Mouse (Mus musculus): ENCODE data around the gene Cars2. TPM values are rescaled to one million over a fixed set of nuclear protein-coding genes. Genes with fewer than 3 reads are reported as not detected.
"Not testable (repeated sequence)": the region's sequence is repeated elsewhere in the genome, so short reads cannot be mapped to it uniquely, and the experiment has no call there.

The Cars2 gene
- total RNA-seq, 2 experiments from 2014 or later = 13.8 to 19.4 TPM

DNA sequence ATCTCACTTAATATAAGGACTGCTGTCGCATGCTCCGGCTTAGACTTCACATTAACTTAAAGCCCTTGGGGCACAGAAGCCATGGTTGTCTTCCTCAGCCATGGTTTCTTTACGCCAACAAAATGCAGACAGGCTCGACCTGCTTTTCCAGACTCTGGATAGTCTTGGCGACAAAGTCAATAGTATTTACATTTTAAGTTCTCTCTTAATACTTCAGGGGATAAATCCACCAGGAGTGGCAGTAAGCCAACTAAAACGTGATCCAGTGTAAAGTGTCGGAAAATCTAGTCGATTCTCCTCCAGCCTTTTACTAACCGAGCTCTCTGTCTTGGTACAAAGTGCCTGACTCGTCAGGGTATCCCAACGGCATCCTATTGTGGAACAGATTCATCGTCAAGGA is 52.3 kb downstream of the Cars2 start:
- H3K4me3 ChIP-seq = peak overlapping the region; percentile 93
- DNase-seq = no peak
- no peak overlapping the region for H3K27ac ChIP-seq
- no peak for TF ChIP-seq CTCF (IDR thresholded peaks at IDR 0.05)
- intact Hi-C loops (cut with DNase I) = loop anchor here (5.0 kb wide), 1 partner anchor 204 kb away; the partner anchor contains the start of gene 1700016D06Rik

DNA sequence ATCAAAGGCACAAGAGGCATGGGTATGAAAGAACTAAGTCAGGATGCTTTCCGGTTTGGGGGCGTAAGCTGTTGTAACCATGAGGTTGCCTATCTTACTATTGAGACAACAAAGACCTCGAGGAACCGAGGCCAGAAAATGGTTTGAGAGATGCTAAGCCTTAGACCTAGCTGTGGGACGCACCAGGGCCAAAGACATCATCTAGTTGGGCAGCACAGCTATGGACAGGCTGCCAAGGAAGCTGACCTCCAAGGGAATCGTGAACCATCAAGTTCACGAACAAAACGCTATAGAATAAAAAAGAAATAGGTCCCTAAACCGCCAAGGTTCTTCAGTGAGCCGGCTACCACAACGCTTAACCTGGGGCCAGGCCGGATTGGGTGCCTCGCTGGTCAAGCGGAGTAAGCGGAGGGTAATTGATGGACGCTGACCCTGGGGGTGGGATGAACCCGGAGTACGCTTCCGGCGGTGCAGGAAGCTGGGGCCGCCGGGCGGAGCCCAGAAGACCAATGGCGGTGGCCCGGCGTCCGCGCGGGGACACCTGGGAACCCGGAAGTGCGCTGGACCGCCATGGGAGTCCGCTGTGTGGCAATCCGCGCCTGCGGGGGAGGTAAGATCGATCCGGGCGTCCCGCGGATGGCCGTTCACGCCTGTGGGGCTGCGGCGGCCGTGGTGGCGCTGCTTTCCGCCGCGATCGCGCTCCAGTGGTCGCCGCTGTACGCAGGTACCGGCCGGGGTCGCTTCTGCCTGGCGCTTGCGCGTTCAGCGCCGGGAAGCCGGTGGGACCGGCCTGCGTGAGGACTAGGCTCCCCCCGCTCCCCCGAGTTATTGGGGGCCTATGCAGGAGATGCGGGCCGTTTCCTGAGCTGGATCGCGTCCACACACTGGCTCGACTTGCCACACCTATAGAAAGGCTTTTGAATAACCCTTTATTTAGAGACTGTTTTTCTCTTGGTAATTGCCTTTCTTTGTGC is 53.3 kb downstream of the Cars2 start, which contains the start of gene Naxd:
Gene Naxd (plus strand): TSS at position 490 of the 974 bp plus-strand sequence.
- intact Hi-C loops (cut with DNase I) = loop anchor here (5.0 kb wide), 1 partner anchor 205 kb away; the partner anchor contains the start of gene 1700016D06Rik
- H3K4me3 ChIP-seq = peak within 1 kb of the TSS; percentile 93
- H3K27ac ChIP-seq = peak within 1 kb of the TSS; percentile 93
- peak; percentile 96 for DNase-seq
- TF ChIP-seq CTCF (IDR thresholded peaks at IDR 0.05) = no peak

DNA sequence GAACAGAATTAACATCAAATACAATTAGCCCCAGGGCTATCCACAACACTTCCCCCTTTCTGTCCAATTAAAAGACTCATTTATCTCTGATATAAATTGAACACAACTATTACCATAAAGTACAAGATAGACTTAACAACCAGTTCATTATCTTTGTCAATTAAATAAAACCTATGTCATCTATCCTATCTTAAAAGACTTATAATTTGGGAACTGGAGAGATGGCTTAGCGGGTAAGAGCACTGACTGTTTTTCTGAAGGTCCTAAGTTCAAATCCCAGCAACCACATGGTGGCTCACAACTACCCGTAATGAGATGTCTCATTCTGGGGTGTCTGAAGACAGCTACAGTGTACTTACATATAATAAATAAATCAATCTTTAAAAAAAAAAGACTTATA is 58.2 kb downstream of the Cars2 start:
- H3K4me3 ChIP-seq; intact Hi-C loops (cut with DNase I); H3K27ac ChIP-seq; DNase-seq: not testable (repeated sequence)

DNA sequence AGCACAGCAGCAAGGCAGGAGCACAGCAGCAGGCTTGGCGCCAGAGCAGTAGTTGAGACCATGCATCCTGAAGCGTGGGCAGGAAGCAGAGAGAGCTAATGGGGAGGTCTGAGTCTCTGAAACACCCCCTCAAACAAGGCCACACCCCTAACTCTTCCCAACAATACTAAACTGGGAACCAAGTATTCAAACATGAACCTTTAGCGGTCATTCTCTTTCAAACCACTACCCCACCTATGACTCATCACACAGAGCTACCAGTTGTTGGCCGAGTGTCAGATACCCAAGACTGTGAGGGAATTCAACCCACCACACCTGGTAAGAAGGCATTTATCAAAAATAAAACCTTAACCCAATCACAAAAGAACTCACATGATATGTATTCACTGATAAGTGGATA is 63.4 kb downstream of the Cars2 start:
- no peak overlapping the region for H3K27ac ChIP-seq
- TF ChIP-seq CTCF (IDR thresholded peaks at IDR 0.05) = no peak
- DNase-seq = no peak
- no peak overlapping the region for H3K4me3 ChIP-seq
- intact Hi-C loops (cut with DNase I) = loop anchor here (2.0 to 5.0 kb wide), 3 partner anchors 36 to 240 kb away; no protein-coding TSS in a partner anchor

DNA sequence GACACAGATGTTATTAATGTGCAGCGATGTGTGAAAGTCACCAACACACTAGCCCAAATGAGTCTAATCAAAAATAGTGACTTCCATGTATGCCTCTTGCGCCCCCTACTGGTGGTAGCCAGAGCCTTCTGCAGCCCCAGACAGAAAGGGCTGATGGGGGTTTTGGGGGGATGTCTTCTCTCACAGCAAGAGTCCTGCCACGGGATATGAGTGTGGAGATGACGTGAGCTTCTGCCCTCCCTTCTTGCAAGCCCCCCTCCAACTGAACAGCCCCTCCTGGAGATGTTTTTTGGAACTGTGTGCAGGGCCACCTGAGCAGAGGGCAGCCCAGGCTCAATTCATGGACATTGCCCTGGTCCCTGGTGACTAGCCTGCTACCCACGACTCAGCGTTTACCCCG is 64.4 kb downstream of the Cars2 start:
- Histone ChIP-seq H3K27ac (no peak overlapping the region), H3K4me3 (no peak overlapping the region)
- peak; percentile 75 for DNase-seq
- no peak; the same call in 1 of the 2 replicates for TF ChIP-seq CTCF (IDR thresholded peaks at IDR 0.05)
- intact Hi-C loops (cut with DNase I) = loop anchor here (2.0 to 5.0 kb wide), 3 partner anchors 35 to 239 kb away; no protein-coding TSS in a partner anchor

DNA sequence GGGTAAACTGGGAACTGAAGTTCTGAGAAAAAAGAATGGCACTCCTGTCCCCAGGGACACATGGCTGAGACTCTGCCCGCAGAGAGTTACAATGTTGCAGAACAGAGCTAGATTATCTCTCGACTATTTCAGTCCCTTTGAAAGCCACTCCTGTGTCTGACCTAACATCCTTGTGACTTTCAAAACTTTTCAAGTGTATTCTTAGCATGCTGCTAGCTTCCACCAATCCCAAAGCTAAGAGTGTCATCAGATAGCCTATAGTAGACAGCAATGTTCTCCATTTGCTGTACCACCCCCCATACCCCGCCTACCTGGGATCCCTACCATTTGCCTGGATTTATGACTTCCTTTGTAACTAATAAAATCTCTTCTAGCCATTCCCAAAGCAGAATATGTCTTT is 68.0 kb downstream of the Cars2 start:
- TF ChIP-seq CTCF (IDR thresholded peaks at IDR 0.05) = no peak
- intact Hi-C loops (cut with DNase I) = no loop called here
- DNase-seq = no peak
- no peak overlapping the region for H3K4me3 ChIP-seq
- no peak overlapping the region for H3K27ac ChIP-seq

DNA sequence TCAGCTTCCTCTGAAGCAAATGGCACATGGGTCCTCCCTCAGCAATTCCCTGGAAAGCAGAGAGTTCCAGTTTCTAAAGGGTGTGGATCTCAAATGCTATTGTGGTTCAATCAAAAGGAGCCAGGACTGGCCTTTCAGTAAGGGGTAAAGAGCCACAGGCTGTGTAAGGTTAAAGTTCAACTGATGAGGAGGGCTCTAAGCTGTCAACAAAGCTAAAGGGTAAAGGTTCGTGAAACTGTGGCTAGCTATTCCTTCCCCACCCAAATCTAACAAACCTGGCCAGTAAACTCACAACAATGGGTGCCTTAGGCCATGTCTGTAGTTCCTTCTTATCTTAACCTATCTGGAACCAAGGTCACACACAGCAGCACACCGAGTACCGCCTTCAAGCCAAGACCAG is 68.7 kb downstream of the Cars2 start:
- no peak for DNase-seq
- Histone ChIP-seq H3K27ac (no peak overlapping the region), H3K4me3 (no peak overlapping the region)
- intact Hi-C loops (cut with DNase I) = no loop called here
- TF ChIP-seq CTCF (IDR thresholded peaks at IDR 0.05) = no peak

DNA sequence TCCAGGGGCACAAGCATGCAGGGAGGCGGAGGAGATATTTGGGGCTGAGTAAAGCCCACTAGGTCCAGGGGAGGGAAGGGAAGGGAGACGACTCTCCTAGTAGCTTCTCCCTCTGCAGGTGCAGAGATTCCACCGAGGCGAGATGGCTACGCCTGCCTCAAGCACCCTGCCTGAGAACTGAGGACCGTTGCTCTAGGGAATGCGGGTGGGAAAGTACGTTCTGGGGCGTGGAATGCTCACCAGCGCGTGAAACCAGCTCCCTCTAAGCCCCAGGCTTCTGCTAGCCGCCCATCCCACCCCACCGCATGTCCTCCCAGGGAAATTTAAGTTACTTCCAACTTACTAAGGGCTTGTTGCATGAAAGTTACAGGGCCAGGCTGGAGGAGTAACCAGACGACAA is 71.0 kb downstream of the Cars2 start:
- H3K27ac ChIP-seq = no peak overlapping the region
- no peak for DNase-seq
- TF ChIP-seq CTCF (IDR thresholded peaks at IDR 0.05) = no peak
- no peak overlapping the region for H3K4me3 ChIP-seq
- intact Hi-C loops (cut with DNase I) = no loop called here

DNA sequence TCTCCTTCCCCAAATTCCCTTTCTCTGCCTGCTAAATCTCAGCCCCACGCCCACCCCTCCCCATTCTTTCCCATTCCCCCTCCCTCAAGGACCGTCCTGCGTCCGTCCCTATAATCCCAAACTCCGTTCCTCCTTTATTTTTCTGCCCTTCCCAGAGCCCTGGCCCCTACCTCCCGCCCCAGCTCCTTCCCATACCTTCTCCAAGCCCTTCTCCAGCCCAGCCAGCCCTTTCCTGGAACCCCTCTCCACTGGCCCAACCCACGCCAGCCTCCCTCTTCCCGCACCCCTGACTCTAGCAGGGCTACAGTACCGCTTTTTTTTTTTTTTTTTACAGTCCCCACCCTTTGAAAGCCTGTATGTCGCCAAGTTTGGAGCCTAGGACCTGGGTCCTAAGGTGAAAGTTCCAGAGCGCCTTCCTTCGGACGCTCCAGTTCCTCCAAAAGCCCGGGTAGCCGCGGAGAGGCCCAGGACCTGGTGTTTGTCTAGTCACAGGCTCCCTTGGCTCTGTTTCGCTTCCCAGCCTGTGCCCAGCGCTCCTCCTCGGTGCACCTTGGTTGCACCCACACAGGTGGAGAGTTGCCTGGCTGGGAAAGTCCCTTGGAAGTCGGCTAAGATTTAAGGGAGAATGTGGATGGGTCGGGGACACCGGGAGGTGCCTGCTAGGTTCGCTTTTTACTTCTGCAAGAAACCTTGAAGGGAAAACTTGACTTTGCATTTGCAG is 71.6 kb downstream of the Cars2 start:
- no peak overlapping the region for H3K27ac ChIP-seq
- TF ChIP-seq CTCF (IDR thresholded peaks at IDR 0.05) = no peak
- H3K4me3 ChIP-seq = peak overlapping the region; percentile 81
- no peak for DNase-seq
- intact Hi-C loops (cut with DNase I) = no loop called here

DNA sequence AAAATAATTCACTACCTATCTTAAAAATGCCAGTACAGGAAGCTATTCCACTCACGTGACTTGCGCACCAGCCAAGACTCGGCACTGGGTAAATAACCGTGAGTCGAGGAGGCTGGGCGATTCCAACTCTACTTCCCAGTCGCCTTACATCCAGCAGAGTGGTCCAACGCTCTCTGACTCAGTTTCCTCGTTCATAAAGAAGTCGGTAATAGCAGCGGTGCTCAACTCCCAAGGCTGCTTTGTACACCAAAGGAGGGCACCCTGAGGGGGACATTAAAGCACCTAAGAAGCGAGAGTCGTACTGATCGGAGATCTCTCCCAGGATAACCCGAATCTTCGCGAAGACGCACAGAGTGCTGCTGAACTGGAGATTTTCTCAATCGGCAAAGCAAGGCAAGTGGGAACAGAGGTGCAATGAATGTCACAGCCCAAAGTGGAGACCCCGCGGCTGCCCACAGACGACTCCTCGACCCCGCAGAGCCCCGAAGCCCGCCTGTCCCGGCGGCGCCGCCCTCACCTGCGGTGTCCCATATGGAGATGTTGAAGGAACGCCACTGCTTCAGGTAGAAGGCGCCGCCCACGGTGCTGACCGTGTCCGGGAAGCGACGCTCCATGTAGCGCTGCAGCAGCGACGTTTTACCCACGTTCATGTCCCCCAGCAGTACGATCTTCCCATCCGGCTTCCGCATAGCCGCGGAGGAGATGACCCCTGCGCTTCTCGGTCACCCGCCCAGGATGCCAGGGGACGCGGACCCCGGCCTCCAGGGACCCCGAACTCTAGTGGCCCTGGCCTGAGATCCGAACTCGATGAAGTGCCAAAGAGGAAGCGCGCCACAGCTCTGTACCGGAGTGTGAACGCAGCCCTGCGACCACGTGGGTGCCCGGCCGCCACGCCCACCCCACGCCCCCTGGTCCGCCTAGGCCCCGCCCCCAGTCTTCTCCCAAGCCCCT is 72.5 kb downstream of the Cars2 start, which contains the start of gene Rab20:
Gene Rab20 (minus strand): TSS at position 900 of the 951 bp plus-strand sequence.
- H3K27ac ChIP-seq = peak within 1 kb of the TSS; percentile 77
- no peak for TF ChIP-seq CTCF (IDR thresholded peaks at IDR 0.05)
- DNase-seq = peak; percentile 80
- peak within 1 kb of the TSS; percentile 81 for H3K4me3 ChIP-seq
- intact Hi-C loops (cut with DNase I) = no loop called here

DNA sequence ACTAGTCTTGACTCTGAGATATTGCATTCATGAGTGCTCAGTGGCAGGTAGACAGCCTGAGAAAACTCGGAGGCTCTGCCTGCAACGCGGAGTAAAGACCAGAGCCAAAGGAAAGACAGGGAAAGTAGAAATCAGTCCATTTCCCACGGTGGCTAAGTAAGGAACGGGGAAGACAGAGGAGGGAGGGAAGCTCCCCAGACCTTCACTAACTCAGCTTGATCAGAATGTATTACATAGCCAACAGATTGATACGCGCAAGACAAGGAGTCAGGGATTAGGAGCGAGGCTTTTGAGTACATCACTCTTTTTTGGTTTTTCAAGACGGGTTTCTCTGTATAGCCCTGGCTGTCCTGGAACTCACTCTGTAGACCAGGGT is 73.4 kb downstream of the Cars2 start:
- intact Hi-C loops (cut with DNase I) = no loop called here
- H3K4me3 ChIP-seq = peak overlapping the region; percentile 81
- peak overlapping the region; percentile 77 for H3K27ac ChIP-seq
- DNase-seq = no peak
- TF ChIP-seq CTCF (IDR thresholded peaks at IDR 0.05) = no peak
